Mouse (Mus musculus) urinary bladder, postnatal 10 days (tissue): ENCODE measurements around the gene Bod1.

Experiments used
- DNase-seq: peaks from one replicate; pipeline ENCODE4 v3.0.0; 2022; ENCODE audit warnings: low spot score

Bod1 gene

GRCm38 (mm10) chr11:31671354-31672169 is at the start of gene Bod1:
Gene Bod1 (minus strand): TSS chr11:31671885.
- peak; percentile 59 for DNase-seq

DNA sequence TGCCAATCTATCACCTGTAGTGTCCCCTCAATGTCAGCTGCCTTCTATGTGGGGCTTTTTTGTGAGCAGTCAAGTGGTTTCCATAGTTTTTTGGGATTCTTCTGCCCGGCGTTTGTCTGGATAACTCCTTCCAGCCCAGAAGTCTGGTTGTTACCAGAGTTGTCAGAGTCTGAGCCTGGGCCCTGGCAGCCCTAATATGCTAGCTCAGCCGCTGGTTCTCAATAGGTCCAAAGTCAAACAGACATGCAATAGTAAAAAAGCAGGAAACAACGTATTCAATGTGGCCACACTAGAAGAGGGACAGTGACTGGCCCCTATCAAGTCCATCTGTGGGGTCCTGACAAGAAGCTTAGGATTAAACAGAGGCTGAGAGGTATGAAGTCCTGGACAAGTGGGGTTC is 47.4 kb upstream of the Bod1 start:
- DNase-seq: no peak

DNA sequence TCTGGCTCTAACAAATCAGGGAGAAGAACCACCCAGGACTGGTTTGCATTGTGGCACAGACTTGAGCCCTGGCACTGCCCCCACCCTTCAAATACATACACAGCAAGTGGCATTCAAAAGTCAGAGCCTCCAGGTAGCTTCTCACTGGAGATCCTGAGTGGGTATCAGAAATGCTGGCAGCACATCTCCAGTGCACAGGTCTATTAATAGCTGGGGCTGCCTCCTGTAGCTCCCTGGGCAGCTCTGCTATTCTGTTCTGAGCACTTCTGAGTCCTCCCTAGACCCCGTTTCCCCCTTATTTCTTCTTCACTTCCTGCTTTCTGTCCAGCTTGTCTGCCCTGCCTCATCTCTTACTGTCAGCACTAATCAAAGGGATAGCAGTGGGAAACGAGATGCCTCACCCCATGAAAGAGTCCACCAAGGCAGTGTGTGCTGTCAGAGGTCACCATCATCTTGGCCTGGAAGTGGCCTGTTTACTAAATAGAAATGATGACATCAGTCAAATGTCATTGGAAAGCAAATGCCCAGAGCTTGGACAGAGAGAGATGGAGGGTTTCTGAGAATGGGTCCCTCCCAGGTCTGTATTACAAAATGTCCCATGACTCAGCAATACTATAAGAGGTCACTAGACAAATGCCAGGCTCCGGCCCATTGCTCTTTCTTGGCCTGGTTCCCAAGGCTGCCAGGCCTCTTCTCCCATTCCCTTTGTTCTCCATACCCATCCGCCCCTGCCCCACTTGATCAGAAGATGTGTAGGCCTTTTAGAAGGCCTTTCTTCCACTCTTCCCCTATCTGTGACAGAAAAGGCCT is 46.4 kb upstream of the Bod1 start:
- no peak for DNase-seq

DNA sequence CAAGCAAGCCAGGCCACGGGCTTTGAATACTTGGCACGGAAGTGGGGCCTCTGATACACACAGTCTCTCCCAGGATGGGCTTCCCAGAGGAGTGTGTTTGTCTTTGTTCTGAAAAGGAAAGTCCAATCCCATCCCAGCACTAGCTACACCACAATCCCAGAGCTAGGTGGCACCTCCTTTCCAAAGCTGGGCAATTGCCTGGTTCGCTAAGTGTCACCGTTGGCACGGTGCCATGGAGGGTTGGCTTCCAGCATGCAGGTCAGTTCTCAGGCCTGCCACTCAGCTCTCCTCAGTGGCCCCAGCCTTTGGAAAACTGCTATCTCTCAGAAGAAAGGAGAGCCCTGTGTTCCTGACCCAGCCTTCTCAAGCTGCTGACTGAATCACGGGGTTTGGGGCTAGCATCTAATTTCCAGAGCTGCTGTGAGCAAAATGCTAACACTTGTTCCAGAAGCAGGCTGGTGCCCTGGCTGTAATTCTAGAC is 42.0 kb upstream of the Bod1 start:
- DNase-seq: peak; percentile 18

GRCm38 (mm10) chr11:31713116-31713515 is 41.4 kb upstream of the Bod1 start:
- DNase-seq: no peak

- no peak for DNase-seq
These were observed 36.1 kb upstream of the Bod1 start for GRCm38 (mm10) chr11:31707771-31708170.

GRCm38 (mm10) chr11:31703173-31703572 is 31.5 kb upstream of the Bod1 start:
- DNase-seq: no peak

DNA sequence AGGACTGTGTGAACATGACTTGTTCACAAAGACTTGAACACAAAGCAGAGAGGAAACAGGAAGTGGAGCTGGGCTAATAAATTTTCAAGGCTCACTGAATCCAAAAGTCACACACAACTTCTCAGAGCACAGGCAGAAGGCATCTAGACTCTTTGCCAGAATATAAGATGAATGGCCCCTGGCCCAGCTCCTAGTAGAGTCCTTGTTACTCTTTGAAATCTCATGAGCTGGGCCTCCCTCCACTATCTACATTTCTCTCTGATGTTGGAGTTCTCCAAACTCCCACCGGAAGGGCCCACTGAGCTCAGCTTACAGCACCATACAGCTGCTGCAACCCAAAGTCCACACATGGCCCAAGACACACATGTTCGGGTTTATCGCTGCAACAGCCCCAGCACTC is 30.2 kb upstream of the Bod1 start:
- DNase-seq: no peak

- no peak for DNase-seq
These were observed 27.8 kb upstream of the Bod1 start for GRCm38 (mm10) chr11:31699502-31699901.

DNA sequence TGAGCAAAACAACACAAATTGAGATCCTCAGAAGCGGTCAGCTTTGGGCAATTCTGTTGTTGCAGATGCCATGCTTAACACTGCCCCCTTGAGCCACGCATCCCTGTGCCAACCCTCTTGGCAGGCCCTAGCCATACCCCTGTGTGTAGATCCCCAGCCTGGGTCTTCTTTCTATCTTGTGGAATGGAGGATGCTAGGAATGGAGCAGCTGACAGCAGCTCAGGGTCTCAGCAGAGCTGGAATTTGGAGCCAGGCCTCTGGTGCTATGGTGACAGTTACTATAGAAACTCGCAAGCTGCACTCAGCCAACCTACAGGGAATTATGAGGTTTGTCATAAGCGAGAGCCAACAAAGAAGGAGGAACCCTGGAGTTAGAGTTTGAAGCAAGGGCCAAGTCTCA is 23.1 kb upstream of the Bod1 start:
- DNase-seq: no peak

- no peak for DNase-seq
These were observed 22.4 kb upstream of the Bod1 start for GRCm38 (mm10) chr11:31694109-31694508.

DNA sequence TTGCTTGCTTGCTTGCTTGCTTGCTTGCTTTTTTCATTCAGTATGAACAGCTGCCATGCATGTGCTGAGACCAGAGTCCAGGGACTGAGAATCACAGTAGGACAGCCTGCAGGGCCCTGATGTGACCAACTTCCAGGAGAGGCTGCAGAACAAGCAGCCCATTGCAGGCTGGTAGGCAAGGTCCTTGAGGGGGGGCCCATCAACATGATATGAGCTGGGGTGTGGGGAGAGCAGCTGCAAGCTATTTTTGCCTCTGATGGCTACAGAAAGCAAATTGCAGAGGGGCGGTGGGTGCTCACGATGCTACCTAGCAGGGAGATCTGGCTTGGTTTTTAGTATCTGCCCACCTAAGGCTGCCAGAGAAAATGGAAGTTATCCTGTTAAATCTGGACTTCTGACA is 21.6 kb upstream of the Bod1 start:
- no peak for DNase-seq

DNA sequence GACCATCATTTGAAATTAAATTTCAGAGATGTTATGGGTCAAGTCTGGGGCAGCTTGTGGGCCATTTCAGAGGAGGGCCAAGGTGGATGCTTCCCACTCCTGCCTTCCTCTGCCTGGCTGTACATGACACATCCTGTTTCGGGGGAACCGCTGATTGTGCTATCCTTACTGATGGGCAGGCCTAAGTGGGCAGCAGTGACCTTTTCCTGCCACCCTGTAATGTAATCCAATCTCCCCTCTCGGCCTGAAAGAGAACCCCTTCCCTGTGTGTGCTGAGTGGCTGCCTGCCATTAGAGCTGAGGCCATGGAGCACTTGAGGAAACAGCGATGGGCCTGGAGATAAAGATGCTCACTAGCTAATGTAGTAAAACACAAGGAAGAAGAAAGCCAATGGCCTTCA is 17.3 kb upstream of the Bod1 start:
- DNase-seq: no peak

DNA sequence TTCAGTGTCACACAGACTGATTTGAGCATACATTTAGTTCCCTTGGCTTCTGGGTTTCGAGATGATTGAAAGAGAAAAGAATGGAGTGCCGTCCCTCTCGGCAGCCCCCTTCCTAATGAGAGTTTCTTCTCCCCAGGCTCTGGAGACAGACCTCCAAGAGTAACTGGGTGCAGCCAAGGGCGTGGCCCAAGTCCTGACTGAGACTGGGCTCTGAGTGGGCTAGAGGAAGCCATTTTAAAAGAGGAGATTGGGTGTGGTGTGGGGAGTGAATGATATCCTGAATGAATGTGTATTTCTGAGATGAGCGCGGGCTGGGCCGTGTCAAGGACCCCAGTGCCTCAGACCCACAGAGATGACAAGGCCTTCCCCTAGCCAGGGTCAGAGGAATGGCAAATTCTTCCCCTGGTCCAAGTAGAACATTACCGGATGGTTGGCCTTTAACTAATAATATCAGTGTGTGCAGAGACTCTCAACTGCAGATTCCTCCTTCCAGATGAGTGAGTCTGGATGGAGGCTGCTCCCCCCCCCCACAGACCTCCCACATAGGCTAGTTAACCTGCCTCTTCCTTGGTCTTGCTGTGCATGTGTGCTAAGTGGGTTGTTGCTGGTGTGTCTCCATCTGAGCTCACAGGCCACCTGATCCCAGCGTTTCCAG is 13.4 kb upstream of the Bod1 start:
- DNase-seq: no peak

- DNase-seq: no peak
These were observed 12.4 kb upstream of the Bod1 start for GRCm38 (mm10) chr11:31684126-31684525.

DNA sequence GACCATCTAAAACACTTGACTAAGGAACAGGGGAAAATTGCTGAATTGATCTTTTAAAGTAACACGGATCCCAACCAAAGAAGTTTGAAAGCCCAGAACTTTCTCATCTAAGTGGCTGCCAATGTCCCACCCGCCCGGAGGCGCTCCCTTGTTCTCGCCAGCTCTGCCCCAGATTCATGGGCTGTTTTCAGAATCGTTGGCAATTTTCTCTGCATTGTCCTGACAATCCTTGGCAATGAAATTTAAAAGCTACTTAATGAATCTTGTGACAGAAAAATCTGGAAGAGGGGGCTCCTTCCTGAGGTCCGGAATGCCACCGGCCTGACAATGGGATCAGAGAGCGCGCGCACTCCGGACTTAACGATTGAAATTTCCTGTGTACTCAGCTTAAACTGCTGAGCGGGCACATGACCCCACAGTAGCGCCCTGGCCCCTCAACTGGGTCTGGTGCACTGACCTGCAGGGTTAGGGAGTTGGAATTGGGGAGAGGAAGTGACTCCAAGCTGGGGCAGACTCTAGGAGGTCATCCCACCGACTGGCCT is 8.2 kb upstream of the Bod1 start:
- no peak for DNase-seq

DNA sequence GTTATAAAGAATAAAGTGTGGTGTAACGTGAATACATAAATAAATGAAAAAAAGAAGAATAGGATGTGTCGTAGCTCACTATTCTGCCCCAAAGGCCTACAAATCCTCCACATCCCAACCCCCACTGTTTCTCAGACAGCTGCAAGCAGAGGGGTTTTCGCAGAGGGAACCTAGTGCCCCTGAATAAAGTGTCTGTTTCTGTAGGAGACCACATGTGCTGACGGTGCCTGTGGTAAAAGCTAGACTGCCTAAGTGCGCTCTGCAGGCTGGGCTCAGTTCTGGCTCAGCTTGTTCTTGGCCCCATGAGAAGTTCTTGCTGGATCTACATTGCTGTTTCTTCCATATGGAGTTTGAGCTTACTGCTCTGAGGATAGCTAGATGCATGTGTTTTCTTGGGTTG is 5.6 kb upstream of the Bod1 start:
- no peak for DNase-seq

DNA sequence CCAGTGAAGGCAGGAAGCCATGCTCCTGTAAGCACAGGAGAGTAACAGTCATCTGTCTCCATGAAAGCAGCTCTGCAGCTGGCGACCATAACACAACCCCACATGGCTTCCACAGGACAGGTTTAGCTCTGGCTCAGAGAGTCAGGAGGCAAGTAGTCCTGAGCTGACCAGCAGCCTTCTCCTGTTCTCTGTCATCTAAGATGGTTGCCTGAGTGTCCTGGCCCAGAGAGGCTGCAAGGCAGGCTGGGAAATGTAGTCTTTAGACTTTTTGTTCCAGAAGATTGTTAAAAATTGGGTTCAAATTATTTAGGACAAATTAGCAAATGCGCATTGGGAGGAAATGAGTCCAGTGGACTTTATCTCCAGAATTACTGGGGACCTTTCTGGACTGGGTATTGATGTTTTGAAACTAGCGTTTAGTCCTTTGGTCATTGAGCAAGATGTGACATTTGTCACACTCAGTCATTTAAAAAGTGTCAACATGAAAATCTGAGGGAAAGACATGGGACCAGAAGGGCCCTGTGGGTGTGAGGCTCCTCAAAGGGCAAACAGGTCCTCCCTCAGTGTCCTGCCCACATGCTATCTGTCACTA is 5.1 kb upstream of the Bod1 start:
- DNase-seq: no peak

GRCm38 (mm10) chr11:31675430-31675829 is 3.7 kb upstream of the Bod1 start:
- no peak for DNase-seq

GRCm38 (mm10) chr11:31672170-31672563 is 482 bp upstream of the Bod1 start:
- no peak for DNase-seq

- no peak for DNase-seq
These were observed 1.2 kb downstream of the Bod1 start for GRCm38 (mm10) chr11:31670468-31670921.
